Mouse (Mus musculus) testis, adult 2 months (tissue): ENCODE results near the gene Fndc9. TPM values are rescaled to one million over a fixed set of nuclear protein-coding genes. Genes with fewer than 3 reads are reported as not detected.

Experiments
- H3K27ac ChIP-seq: fragments of 200-500 bp; 2 replicates; pipeline ENCODE4 v1.5.1; 2012; ENCODE audit warnings: low read depth, low read length; ENCODE audit not compliant: control insufficient read depth, insufficient read depth
- H3K27me3 ChIP-seq: fragments of 200-500 bp; 2 replicates; pipeline ENCODE4 v1.6.1; 2012; ENCODE audit warnings: mild to moderate bottlenecking, low read length, moderate library complexity; ENCODE audit not compliant: control insufficient read depth, insufficient read depth
- H3K36me3 ChIP-seq: fragments of 200-500 bp; 2 replicates; pipeline ENCODE4 v1.6.1; 2012; ENCODE audit warnings: mild to moderate bottlenecking, low read length; ENCODE audit not compliant: control insufficient read depth, insufficient read depth
- H3K4me1 ChIP-seq: fragments of 200-500 bp; 2 replicates; pipeline ENCODE4 v1.6.1; 2012; ENCODE audit warnings: low read length; ENCODE audit not compliant: control insufficient read depth, insufficient read depth
- H3K4me3 ChIP-seq: fragments of 200-500 bp; 2 replicates; pipeline ENCODE4 v1.5.1; 2012; ENCODE audit warnings: low read depth, mild to moderate bottlenecking, low read length, moderate library complexity, mixed read lengths; ENCODE audit not compliant: control insufficient read depth
- CTCF ChIP-seq: fragments of 200-500 bp; IDR thresholded peaks from 2 replicates; pipeline ENCODE4 v1.5.1; 2012; ENCODE audit warnings: low read depth, mild to moderate bottlenecking, inconsistent platforms, low read length, moderate library complexity; ENCODE audit not compliant: control insufficient read depth, insufficient read depth, insufficient replicate concordance
- POLR2A ChIP-seq: fragments of 200-500 bp; IDR thresholded peaks from 2 replicates; pipeline ENCODE4 v1.6.1; 2012; ENCODE audit warnings: low read depth, mild to moderate bottlenecking, inconsistent platforms, low read length, moderate library complexity; ENCODE audit not compliant: control insufficient read depth
- polyA plus RNA-seq: library from polyadenylated mRNA; depleted of rRNA; stranded (reverse); fragments of >200 nt; gene quantifications from 2 replicates; pipeline ENCODE4 v1.2.3, GENCODE M21; 2012

The Fndc9 gene
- polyA plus RNA-seq, 1 experiment, result 0.44 TPM

DNA sequence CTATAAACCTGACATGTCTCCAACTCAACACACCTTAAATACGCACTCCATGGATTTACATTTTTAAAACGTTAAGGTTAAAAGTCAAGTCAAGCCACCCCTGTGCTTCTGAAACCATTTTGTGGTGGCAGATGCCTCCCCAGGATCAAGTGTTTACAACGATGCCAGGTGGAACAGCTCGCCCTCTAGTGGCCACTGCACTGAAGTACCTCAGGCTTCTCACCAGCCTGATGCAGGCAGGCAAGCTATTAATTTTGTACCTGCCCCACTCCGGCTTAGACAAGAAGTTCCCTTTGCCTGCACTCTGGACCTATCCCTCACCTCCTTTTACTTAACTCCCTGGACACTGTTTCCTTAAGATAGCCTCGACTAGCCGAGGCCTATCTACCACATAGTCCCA lies 16.7 kb downstream of the Fndc9 start:
- H3K36me3 ChIP-seq, result no peaks in the 10 kb centered on the region
- TF ChIP-seq POLR2A, result no peak
- TF ChIP-seq CTCF, result peak; percentile 98
- H3K27ac ChIP-seq, result no peak overlapping the region

DNA sequence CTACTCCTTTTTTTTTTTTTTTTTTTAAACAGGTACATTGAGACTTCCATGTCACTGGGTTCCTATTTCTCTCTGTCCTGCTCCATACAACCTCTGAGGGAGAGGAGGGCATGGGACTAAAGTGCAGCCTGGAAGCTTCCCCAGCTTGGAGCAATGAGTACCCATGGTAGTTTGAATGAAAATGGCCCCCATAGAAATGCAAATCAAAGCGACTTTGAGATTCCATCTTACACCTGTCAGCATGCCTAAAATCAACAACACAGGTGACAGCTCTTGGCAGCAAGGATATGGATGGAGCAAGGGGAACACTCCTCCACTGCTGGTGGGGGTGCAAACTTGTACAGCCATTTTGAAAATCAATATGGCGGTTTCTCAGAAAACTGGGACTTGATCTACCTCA lies 20.0 kb downstream of the Fndc9 start:
- no peak overlapping the region for H3K4me3 ChIP-seq
- H3K27ac ChIP-seq, result no peak overlapping the region
- H3K36me3 ChIP-seq, result no peaks in the 10 kb centered on the region
- no peaks in the 10 kb centered on the region for H3K27me3 ChIP-seq
- no peaks in the 10 kb centered on the region for H3K4me1 ChIP-seq
- no peak for TF ChIP-seq CTCF
- no peak for TF ChIP-seq POLR2A

More for the DNA sequence above, 16.7 kb downstream of the Fndc9 start:
- Histone ChIP-seq H3K27me3 (no peaks in the 10 kb centered on the region), H3K4me1 (no peaks in the 10 kb centered on the region), H3K4me3 (no peak overlapping the region)

DNA sequence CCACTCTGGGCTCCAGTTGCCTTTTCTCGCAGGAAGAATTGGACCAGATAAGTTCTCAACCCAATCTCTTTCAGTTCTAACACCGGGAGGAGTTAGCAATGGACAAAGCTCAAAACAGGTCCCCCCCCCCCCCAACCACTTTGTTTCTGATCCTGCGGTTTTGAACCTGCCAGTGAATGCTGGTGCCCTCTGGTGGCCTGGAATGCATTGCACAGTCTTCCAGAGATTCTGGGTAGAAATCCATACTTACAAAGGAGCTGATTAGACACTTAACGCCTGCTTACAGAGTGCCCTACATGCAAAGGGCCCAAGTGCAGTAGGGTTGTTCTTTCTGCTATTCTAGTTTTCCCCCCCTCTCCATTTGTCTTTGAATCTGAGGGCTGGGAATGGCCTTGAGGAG lies 22.9 kb downstream of the Fndc9 start:
- no peaks in the 10 kb centered on the region for H3K4me1 ChIP-seq
- TF ChIP-seq POLR2A (no peak), CTCF (no peak)
- no peak overlapping the region for H3K27ac ChIP-seq
- H3K36me3 ChIP-seq, result no peaks in the 10 kb centered on the region
- H3K4me3 ChIP-seq, result no peak overlapping the region
- H3K27me3 ChIP-seq, result no peaks in the 10 kb centered on the region

DNA sequence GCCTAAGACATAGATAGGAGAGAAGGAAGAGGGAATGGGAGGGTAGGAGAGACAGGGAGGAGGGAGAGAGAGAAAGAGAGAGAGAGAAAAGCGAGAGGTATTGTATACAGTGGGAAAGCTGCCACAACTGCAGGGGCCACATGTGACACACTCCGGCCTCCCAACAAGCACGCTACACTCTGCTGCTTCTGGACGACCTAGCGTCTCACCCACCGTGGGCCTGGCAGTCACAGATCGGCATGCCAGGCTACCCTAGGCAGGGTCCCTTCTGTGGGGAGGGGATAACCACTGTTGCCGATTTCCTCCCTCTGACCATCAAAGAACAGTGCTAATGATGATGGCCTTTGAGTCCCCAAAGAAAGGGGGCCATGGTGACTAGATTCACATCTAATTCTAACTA lies 23.4 kb downstream of the Fndc9 start:
- no peak overlapping the region for H3K4me3 ChIP-seq
- H3K27me3 ChIP-seq, result no peaks in the 10 kb centered on the region
- no peaks in the 10 kb centered on the region for H3K4me1 ChIP-seq
- H3K27ac ChIP-seq, result no peak overlapping the region
- no peaks in the 10 kb centered on the region for H3K36me3 ChIP-seq
- TF ChIP-seq POLR2A (no peak), CTCF (no peak)

DNA sequence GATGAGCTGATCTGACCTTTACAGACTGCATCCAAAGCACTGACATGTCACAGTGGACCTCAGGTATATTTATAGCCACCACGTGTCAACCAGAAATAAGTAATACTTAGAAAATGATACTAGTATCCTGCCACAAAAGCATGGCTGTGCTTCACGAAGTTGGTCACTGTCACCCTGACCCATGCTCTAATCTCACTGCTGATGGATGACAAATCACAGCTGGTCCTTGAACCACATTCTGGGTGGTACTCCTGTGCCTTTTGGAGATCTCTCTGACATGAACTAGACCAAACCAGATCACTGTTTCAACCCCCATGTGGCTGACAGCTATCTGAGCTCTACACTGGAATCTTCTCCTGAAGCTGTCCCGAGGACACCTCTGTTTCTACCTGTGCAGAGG lies 27.5 kb downstream of the Fndc9 start:
- TF ChIP-seq CTCF (no peak), POLR2A (no peak)
- no peak overlapping the region for H3K4me3 ChIP-seq
- H3K36me3 ChIP-seq, result no peaks in the 10 kb centered on the region
- H3K27me3 ChIP-seq, result no peaks in the 10 kb centered on the region
- no peaks in the 10 kb centered on the region for H3K4me1 ChIP-seq
- no peak overlapping the region for H3K27ac ChIP-seq

DNA sequence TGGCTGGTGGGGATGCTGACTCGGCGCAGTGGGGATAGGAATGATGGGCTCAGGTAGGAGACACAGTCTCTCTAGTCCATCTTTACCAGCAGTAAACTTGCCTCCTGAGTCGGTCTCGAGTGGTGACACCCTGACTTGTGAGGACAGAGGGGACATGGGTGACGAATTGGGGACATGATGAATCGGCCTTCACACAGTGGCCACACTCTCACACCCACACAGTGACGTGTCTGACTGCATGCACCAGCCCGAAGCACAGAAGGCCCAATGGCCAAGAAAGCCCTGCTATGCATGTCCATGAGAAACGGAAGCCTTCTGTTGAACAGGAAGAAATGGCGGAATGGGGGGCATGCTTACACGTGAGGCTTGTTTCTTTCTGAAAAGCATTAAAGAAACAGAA lies 28.0 kb downstream of the Fndc9 start:
- Histone ChIP-seq H3K36me3 (no peaks in the 10 kb centered on the region), H3K4me3 (no peak overlapping the region)
- TF ChIP-seq CTCF (no peak), POLR2A (no peak)

DNA sequence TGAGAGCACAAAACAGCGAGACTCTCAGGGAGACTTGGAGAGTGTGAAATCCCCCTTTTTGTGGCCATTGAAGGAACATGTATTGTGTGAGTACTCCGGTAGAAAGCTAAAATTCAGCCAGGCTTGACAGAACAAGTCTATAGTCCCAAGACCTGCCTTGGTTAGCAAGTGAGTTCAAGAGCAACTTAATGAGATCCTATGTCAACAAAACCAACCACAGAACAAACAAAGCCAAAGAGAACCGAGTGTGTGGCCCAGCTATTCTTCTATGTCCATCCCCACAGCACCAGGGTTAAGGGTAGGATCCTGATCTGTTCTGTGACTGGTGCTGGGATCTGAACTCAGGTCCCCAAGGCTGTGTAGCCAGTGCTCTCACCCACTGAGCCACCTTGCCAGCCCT lies 29.3 kb downstream of the Fndc9 start:
- TF ChIP-seq POLR2A (no peak), CTCF (no peak)
- no peaks in the 10 kb centered on the region for H3K4me1 ChIP-seq
- no peak overlapping the region for H3K4me3 ChIP-seq
- H3K27me3 ChIP-seq, result no peaks in the 10 kb centered on the region
- H3K27ac ChIP-seq, result no peak overlapping the region
- H3K36me3 ChIP-seq, result no peaks in the 10 kb centered on the region

More for the DNA sequence above, 28.0 kb downstream of the Fndc9 start:
- Histone ChIP-seq H3K27me3 (no peaks in the 10 kb centered on the region), H3K4me1 (no peaks in the 10 kb centered on the region), H3K27ac (no peak overlapping the region)
